Mouse (Mus musculus) naive thymus-derived CD4-positive, alpha-beta T cell, adult 2 months (primary cell): ENCODE measurements at regions not wholly inside any gene's neighbourhood (a gene's known extent, or its start where the extent isn't known, plus 50 kb on each side); places are given as distances from the start of the nearest gene placed in this dataset.
A peak's percentile ranks its signal among the peaks of the same experiment; 100 is the strongest.

Source experiments
- DNase-seq: peaks from one replicate; pipeline ENCODE4 v3.0.0-alpha.2; 2011; ENCODE audit warnings: low read depth

DNA sequence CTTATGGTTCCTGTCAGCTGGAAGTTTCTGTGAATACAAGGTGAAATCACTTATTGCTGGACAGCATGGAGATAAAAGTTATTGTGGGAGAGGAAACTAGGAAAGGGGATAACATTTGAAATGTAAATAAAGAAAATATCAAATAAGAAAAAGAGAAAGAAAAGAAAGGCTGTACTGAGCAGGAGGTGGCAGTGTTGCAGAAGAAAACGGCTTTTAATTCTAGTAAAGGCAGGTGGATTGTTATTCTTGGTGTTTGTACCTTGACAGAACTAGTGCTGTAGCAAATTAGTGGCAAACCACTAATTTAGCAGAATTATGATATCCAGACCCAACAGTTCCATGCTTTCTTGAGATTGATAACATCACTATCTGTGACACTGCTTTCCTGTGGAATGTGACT lies 52.6 kb downstream of the Gm10358 start:
- no peak for DNase-seq

DNA sequence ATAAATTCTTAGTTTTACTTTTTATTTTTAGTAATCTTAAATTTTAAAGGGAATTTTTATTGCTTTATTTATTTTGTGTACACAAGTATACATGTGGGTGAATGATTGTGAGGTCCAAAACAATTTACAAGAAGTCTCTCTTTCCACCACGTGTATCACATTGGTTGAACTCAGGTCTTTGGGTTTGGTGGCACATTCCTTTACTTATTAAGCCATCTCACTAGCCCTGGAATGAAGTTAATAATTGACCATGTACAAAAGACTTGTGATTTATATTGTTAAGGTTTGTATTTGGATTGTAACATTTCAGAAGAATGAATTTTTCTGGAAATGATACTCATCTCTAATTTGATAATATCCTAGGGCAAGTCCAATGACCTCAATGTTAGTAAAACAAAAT lies 56.2 kb downstream of the Gm10358 start:
- DNase-seq: no peak

DNA sequence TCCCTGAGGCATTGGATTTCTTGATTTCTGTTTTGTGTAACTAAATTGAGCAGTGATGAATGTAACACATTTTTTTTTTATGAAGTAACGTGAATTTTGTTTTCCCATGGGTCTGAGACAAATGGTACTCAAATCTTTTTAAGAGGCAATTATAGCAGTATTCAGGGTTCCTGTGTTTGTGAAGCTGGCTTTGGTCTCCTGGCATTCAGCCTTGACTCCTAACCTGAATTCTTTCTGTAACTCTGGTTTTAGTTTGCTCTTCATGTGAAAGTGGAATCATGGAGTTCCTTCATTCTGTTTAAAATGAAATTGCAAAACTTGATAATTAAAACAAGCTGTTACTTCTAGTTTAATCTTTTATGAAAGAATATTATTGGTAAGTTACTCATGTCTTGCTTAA lies 58.3 kb downstream of the Gm10358 start:
- no peak for DNase-seq

DNA sequence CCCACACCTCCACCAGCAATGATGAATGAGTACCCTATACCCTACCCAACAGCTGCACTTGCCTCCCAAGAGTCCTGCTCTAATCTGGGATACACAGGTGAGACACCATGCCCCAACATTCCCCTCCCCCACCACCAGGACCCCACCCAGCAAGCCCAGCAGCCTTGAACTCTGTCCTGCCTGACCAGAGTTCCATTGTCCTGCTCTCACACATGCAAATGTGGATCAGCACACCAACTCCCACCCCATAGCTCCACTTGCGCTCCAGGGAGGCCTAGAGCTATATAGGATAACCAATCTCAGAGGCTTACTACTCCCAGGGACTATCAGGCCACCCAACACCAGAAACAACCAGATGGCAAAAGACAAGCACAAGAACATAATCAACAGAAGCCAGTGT lies 85.8 kb downstream of the Gm10358 start:
- no peak for DNase-seq

DNA sequence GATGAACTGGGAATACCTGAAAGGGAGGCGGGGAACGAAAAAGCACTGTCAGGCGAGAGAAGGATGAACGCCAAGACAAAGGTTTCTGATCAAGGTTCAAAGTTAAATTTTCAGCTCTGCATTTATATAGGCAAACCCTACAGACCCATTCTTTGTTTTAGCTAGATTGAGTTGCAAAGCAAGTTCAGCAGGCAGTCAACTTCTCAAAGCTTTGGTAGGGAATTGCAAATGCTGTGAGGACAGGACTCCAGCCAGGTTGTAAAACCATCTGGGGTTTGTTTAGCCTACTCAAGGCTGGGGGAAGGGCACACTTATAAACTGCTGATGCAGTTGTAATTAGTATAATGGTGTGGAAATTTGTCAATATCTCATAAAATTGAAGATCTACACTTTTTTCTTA lies 87.9 kb downstream of the Gm10358 start:
- DNase-seq: no peak

DNA sequence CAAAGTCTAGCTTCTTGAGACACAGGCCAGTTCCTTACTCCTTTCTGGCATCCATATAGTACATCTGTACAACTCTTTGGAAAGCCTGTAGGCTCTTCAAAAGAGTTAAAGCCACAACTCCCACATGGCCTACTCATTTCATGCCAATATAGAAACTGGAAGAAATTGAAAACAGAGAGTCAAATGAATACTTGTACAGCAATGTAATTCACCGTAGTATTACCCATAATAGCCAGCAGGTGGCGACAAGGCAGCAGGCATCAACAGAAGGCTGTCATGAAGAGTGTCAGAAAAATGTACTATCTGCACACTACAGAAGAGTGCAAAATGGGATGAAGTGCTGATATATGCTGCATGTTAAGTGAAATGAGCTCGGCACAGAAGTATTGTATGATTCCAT lies 90.5 kb downstream of the Gm10358 start:
- DNase-seq: peak; percentile 8

DNA sequence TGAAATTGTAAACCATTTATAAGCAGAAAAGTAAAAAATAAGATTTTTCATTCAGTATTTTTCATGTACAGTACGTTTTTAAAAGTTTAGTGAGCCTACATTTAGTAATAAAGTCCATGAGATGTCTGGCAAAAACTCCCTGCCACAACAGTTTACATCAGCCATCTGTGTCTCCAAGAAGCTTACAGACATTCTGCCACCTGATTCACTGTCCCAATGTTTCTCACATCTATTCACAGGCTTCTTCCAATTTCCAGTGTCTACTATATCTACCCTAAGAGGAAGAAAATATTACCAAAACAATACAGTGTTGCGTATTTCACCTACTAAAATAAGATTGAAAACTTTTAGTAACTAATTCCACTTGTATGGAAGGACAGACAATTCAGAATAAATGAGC lies 95.7 kb downstream of the Rasd2 start:
- no peak for DNase-seq

DNA sequence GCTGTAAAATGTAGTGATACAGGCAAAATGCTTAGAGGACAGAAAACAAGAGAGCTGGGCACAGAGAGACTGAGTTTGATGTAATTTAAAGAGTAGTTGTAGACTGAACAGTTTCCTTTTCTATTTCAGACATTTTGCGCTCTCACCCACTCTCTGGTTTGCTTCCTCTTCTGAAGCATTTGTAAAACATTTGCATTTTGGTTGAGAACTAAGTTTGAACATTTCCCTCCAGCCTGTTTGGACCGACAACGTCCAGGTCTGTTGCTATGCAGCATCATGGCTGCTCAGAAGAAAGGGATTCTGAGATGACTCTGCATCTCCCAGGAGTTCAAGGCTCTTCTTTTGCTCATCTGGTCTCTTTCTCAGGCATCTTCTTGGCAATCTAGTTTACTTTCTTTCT lies 78.2 kb downstream of the Rasd2 start:
- DNase-seq: no peak

DNA sequence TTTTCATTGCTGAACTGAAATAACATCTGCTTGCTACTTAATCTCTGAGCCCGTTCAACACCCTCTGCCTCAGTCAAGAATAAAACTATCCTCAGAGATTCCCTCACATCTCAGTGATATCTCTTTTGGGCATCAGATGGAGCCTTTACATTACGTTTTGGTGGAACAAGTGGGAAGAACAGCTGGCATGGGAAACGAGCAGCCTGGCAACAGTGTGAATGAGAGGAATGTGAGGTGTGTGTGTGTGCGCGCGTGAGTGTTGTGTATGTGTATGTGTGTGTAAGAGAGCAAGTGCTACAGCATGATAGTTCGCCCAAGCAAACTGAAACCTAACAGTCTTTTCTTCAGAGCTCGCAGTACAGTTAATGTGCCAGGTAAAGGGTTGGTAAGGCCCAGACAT lies 76.2 kb downstream of the Rasd2 start:
- no peak for DNase-seq
